Mouse (Mus musculus) frontal cortex, postnatal 14 days (tissue): ENCODE measurements around the gene Irak3.

Experiments
- DNase-seq, 2 experiments: peaks; one replicate each; pipeline ENCODE4 v3.0.0; 2022; ENCODE audit warnings: low spot score in 2 of 2

The Irak3 gene

DNA sequence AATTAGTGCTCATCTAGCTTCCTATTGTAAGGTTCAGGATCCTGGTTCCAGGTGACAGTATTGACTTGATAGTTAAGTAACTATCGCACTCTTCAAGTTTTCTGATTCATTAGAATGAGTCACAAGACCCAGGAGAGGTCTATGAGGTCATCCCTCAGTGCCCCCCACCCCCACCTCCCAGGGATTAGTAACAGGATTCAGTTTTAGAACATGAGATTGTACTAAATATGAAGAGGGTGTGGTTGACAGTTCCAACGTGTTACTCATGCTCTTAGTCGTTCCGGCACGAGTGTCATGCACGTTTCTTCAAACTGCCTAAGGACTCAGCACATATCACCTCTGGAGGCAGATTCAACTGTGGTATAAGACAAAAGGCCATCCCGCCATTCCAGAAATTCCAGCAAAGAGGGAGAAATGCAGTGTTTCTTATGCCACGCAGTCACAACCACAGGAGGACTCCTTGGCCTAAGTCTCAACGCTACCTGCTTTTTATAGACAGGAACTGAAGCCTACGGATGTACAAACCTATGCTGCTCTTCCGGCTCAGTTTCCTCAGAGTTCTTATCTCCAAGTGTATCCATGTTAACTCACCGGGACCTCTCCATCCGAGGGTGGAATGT lies 2.8 kb upstream of the Irak3 start:
- no peak for DNase-seq

- no peak for DNase-seq
Observed at GRCm38 (mm10) chr10:120202467-120203250, 729 bp upstream of the Irak3 start.

GRCm38 (mm10) chr10:120201131-120201921 lies 604 bp downstream of the Irak3 start, which contains the start of gene Tmbim4:
Gene Tmbim4, plus strand, starts transcription at chr10:120201590.
- DNase-seq: peak; percentile 4 to 13

DNA sequence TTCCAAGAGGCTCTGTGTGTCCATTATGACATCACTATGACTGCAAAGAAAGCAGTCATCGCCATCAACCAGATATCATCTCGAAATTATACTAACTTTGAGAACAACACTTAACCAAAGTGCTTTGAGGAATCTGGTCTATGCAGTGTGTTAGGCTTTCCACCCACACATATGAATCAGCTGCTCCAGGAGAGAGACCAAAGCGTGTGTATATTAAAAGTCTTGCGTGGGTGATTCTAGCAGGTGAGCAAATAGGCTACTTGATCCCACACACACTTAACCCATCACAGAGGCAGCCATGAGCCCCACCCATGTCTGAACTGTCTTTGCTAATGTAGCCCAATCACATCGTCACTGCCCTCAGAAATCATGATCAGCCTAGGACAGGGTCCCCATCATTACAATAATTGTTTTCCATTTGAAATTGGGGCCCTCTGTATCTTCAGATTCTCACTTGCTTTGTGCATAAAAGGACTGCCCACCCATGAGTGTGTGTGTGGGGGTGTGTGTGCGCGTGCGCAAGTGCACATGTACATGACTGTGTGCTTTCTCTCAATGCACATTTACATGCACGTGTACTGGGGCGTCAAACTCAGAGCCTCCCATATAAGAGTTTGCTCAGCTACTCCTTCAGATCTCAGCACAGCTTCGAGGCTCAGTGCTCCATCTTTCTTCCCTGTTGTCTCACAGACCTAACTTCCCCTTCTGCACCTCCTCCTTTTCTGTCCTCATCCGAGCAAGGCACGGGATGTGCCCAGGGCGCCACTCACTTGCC lies 4.7 kb downstream of the Irak3 start:
- no peak for DNase-seq

- DNase-seq: no peak
Observed at GRCm38 (mm10) chr10:120193255-120193654, 8.7 kb downstream of the Irak3 start.

- no peak for DNase-seq
Observed at GRCm38 (mm10) chr10:120192278-120192677, 9.7 kb downstream of the Irak3 start.

DNA sequence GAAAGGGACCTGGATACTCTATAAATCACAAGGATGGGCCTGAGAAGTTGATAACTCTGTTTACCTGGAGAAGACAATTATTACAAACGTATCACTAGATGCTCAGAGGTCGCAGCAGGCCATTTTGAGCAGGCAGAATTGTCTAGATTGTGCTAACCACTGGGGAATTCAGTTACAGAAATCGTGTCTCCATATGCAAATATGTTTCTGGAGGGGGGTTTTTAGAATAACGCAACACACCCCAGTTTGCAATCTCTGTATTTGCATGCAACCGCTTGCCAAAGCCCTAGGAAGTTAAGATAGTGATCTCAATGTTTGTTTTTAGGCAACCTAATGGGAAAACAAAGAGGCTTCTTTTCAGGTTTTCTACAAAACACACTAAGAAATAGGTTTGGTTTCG lies 10.8 kb downstream of the Irak3 start:
- no peak for DNase-seq

GRCm38 (mm10) chr10:120189782-120190181 lies 12.1 kb downstream of the Irak3 start:
- DNase-seq: no peak

DNA sequence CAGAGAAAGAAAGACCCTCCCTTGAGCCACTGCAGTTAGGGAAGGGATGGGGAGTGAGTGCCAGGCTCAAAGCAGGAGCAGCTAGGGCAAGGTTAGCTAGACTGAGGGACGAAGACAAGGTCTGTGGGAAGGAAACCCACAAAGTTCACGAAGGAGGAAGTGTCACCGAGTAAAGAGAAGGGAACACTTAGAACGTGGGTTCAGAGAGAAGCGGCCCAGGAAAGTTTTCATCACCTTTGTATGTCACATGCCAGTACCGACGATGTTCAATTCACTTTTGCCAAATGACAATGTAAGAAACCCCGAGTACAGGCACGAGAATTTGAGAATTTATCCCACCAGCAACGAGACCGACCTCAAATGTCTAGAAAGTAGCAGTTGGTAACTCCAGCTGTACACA lies 12.7 kb downstream of the Irak3 start:
- no peak for DNase-seq

- no peak for DNase-seq
Observed at GRCm38 (mm10) chr10:120188513-120188912, 13.4 kb downstream of the Irak3 start.

DNA sequence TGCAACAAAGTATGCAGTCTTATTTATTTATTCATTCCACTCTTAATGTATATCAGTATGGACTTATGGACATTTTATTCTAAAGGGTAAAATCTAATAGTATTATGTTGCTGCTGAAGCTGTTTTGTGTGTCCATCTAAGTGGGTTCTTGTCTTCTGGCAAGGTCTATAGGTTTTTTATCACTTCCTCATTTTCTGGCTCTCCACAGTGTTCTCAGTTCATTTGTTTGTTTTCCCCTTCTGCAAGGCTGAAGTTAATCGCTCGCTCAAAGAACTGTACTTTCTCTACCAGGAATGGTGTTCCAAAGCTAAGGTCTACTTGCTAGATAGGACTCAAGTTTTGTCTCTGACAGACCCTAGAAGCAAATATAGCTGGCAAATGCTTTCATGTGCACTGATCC lies 18.6 kb downstream of the Irak3 start:
- DNase-seq: no peak

DNA sequence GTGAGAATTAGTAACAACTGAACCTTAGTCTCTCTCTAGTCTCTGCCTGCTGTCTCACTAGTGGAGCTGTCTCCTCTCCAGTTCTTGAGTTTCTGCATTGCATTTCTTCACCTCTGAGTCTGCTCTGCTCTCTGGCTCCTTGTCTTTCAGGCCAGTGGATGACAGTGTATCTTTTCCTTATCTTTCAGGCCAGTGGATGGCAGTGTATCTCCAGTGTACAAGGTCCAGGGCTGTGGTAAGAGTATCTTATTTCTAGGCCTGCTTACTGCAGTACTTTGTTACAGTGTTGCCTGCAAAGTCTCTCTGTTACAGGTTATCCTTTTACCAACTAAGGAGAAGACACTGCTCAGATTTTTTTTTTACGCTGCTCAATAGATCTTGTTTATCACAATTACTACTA lies 19.0 kb downstream of the Irak3 start:
- no peak for DNase-seq

- DNase-seq: no peak
Observed at GRCm38 (mm10) chr10:120174192-120174705, 27.7 kb downstream of the Irak3 start.

GRCm38 (mm10) chr10:120171340-120171739 lies 30.6 kb downstream of the Irak3 start:
- no peak for DNase-seq

GRCm38 (mm10) chr10:120170277-120170676 lies 31.7 kb downstream of the Irak3 start:
- DNase-seq: no peak

DNA sequence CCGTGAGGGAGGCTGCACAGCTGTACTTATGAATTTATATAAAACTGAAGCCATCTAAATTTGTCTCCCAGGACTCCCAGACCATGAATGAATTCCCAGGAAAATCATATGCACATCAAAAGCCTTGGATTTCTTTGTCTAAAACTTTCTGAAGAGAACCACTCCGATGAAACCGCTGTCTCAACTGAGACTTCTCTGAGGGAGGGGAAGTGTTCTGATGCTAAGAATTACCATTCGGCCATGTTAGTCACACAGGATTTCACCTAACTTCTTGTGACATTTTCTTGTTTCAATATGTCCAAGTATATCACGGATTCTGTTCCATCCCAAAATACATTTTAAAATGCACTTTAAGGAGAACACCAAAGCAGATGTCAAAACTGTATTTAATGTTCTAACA lies 32.1 kb downstream of the Irak3 start:
- no peak for DNase-seq

- DNase-seq: no peak
Observed at GRCm38 (mm10) chr10:120169064-120169463, 32.9 kb downstream of the Irak3 start.

GRCm38 (mm10) chr10:120168070-120168469 lies 33.9 kb downstream of the Irak3 start:
- DNase-seq: no peak

DNA sequence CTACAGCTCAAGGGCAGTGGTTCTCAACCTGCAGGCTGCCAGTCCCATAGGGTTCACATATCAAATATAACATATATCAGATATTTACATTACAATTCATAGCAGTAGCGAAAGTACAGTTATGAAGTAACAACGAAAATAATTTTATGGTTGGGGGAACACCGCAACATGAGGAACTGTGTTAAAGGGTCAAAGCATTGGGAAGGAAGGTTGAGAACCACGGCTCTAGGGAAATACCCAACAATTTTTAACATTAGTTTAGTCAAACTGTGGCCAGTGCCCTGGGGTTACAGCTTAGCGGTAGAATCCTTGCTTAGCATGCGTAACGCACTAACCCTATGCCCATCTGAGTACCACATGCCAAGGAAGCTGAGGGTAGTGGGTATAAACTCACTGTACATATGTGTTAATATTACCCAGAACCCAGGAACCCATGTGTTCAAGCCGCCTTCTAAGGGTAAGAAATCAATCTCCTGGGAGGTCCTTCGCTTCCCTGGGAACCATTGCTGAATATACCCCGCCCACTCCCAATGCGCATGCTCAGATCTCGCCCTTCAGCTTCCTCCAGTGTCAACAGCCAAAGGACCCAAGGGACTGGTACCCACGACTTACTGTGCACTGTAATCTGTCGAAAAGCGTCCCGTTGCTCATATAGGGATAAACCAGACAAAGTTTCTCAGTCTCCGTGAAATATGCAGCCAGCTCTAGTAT lies 36.0 kb downstream of the Irak3 start:
- DNase-seq: no peak

DNA sequence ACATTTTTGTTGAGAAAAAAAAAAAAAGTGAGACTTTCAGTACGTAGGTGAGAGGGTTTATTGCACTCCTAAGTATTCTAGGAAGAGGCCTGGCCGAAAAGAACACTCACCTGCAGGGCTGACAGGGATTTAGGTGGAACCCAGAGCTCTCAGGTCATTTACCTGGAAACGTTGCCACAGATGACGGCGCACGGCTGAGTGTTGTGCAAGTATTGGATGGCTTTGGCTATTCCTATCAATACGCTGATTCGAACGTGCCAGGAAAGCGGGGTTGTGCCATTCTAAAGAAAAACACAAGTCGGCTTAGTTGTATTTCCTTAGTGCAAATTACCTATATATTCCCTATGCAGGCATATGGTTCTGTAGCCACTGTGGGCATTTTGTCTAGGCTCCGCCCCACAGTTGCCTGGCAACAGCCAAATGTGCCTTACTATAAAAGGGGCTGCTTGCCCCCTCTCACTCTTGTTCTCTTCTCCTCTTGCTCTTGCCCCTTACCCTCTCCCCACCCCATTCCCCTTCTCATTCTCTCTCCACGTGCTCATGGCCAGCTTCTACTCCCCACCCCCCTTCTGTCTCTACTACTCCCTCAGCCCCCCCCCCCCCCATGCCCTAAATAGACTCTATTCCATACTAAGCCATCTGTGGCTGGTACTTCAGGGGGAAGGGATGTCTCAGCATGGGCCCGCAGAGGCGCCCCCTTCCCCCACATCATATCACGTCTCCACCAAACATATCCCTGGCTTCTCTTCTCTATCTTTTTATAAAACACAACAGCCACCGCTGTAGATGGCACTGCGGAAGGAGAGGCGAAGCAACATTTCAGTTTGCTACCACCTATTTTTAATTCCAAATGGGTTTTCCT lies 36.8 kb downstream of the Irak3 start:
- DNase-seq: peak in 1 of 2 experiments; percentile 6
